Mouse (Mus musculus) neural tube, embryonic 11.5 days (tissue): Measurements from ENCODE around the gene Cdk19. TPM values are rescaled to one million over a fixed set of nuclear protein-coding genes. Genes with fewer than 3 reads are reported as not detected.

Source experiments
- ATAC-seq: fragments of 200-750 bp; cut with Nextera tagmentation; 2 replicates; pipeline ENCODE4 v1.8.0; 2017; ENCODE audit warnings: moderate number of reproducible peaks, mild to moderate bottlenecking, moderate TSS enrichment, moderate library complexity; ENCODE audit not compliant: insufficient read depth, low FRiP score, low TSS enrichment
- DNase-seq: peaks from one replicate; pipeline ENCODE4 v3.0.0-alpha.2; 2015; ENCODE audit warnings: low spot score
- H3K27ac ChIP-seq: fragments of 300-500 bp; sonication (generic); 2 replicates; pipeline ENCODE4 v1.5.1; 2014; ENCODE audit warnings: low read depth, mild to moderate bottlenecking, low read length
- H3K27me3 ChIP-seq: fragments of 300-500 bp; sonication (generic); 2 replicates; pipeline ENCODE4 v1.6.1; 2014; ENCODE audit warnings: mild to moderate bottlenecking, low read length, mixed read lengths; ENCODE audit not compliant: control insufficient read depth, insufficient read depth
- H3K36me3 ChIP-seq: fragments of 300-500 bp; sonication (generic); 2 replicates; pipeline ENCODE4 v1.6.1; 2014; ENCODE audit warnings: mild to moderate bottlenecking, low read length, moderate library complexity, mixed read lengths; ENCODE audit not compliant: control insufficient read depth, insufficient read depth
- H3K4me1 ChIP-seq: fragments of 300-500 bp; sonication (generic); 2 replicates; pipeline ENCODE4 v1.6.1; 2014; ENCODE audit warnings: low read length, mixed read lengths; ENCODE audit not compliant: control insufficient read depth, insufficient read depth
- H3K4me2 ChIP-seq: fragments of 300-500 bp; sonication (generic); 2 replicates; pipeline ENCODE4 v1.6.1; 2014; ENCODE audit warnings: low read depth, mild to moderate bottlenecking, moderate library complexity
- H3K4me3 ChIP-seq: fragments of 300-500 bp; sonication (generic); 2 replicates; pipeline ENCODE4 v1.5.1; 2014; ENCODE audit warnings: low read depth, low read length
- H3K9ac ChIP-seq: fragments of 300-500 bp; sonication (generic); 2 replicates; pipeline ENCODE4 v1.6.1; 2014; ENCODE audit warnings: mild to moderate bottlenecking, low read length
- H3K9me3 ChIP-seq: fragments of 300-500 bp; sonication (generic); 2 replicates; pipeline ENCODE4 v1.6.1; 2016; ENCODE audit warnings: low read length; ENCODE audit not compliant: control insufficient read depth
- WGBS: fragments of 180-500 bp; shearing (Covaris S2); extraction: QIAGEN DNeasy Blood & Tissue Kit; methylation state at CpG from one replicate; pipeline ENCODE4 v1.1.7; 2014; 5-methylcytosine and 5-hydroxymethylcytosine counted together
- polyA plus RNA-seq: library from polyadenylated mRNA; unstranded; fragments of >200 nt; fragmentation: Nextera tagmentation; extraction: Ambion mirVana; gene quantifications from 2 replicates; pipeline ENCODE4 v1.2.1, GENCODE M21; 2014

Cdk19 gene
- polyA plus RNA-seq, 1 experiment from 2014 or later, result 8.2 TPM

DNA sequence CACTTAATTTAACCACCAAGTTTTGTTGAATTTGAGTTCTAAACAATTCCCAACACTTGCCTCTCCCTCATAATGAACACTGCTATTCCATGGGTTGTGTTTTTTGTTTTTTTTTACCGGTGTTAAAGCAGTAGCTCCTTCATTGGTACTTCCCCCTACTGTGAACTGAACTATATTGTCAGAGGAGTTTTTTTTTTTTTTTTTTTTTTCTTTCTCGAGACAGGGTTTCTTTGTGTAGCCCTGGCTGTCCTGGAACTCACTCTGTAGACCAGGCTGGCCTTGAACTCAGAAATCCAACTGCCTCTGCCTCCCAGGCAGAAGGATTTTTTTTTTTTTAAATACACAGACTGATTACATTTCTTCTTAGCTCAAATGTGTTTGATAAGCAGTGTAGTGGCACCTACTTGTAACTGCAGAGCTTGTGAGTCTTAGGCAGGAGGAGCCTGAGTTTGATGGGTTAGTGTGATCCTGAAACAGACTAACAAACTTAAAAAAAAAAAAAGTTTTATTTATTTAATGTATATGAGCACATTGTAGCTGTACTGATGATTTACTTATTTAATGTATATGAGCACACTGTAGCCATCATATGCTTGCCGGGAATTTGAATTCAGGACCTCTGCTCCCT is 7.5 kb downstream of the Cdk19 start:
- Histone ChIP-seq H3K27ac (no peak overlapping the region), H3K4me1 (no peaks in the 10 kb centered on the region), H3K9ac (no peak overlapping the region), H3K9me3 (no peaks in the 10 kb centered on the region), H3K36me3 (no peaks in the 10 kb centered on the region), H3K4me3 (no peak overlapping the region), H3K4me2 (no peak overlapping the region), H3K27me3 (no peaks in the 10 kb centered on the region)
- DNase-seq, result no peak
- 76% methylated on average over 3 of the region's 3 CpGs for WGBS
- no peak for ATAC-seq

DNA sequence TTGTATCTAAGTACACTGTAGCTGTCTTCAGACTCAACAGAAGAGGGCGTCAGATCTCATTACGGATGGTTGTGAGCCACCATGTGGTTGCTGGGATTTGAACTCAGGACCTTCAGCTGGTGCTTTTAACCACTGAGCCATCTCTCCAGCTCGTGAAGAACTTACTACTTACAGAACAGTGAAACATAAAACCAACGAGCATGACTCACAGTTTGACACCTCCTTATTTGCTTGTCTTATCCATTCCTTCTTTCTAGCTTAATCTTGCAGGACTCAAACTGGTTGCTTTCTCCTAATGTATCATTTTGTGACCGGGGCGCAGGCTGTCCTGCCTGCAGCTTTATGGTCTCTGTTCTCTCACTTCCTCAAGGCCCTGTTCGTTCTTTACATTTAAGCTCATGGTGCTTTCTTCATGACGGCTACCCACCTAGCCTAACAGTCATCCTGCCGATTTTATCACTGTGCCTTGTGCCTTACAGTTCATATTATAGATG is 8.1 kb downstream of the Cdk19 start:
- WGBS, result 73% methylated on average over 9 of the region's 9 CpGs
- H3K9ac ChIP-seq, result no peak overlapping the region
- H3K9me3 ChIP-seq, result no peaks in the 10 kb centered on the region
- no peaks in the 10 kb centered on the region for H3K36me3 ChIP-seq
- H3K4me2 ChIP-seq, result no peak overlapping the region; the same call in 1 of the 2 replicates
- no peak overlapping the region for H3K27ac ChIP-seq
- DNase-seq (no peak), ATAC-seq (no peak)
- no peaks in the 10 kb centered on the region for H3K4me1 ChIP-seq
- no peak overlapping the region for H3K4me3 ChIP-seq
- H3K27me3 ChIP-seq, result no peaks in the 10 kb centered on the region

DNA sequence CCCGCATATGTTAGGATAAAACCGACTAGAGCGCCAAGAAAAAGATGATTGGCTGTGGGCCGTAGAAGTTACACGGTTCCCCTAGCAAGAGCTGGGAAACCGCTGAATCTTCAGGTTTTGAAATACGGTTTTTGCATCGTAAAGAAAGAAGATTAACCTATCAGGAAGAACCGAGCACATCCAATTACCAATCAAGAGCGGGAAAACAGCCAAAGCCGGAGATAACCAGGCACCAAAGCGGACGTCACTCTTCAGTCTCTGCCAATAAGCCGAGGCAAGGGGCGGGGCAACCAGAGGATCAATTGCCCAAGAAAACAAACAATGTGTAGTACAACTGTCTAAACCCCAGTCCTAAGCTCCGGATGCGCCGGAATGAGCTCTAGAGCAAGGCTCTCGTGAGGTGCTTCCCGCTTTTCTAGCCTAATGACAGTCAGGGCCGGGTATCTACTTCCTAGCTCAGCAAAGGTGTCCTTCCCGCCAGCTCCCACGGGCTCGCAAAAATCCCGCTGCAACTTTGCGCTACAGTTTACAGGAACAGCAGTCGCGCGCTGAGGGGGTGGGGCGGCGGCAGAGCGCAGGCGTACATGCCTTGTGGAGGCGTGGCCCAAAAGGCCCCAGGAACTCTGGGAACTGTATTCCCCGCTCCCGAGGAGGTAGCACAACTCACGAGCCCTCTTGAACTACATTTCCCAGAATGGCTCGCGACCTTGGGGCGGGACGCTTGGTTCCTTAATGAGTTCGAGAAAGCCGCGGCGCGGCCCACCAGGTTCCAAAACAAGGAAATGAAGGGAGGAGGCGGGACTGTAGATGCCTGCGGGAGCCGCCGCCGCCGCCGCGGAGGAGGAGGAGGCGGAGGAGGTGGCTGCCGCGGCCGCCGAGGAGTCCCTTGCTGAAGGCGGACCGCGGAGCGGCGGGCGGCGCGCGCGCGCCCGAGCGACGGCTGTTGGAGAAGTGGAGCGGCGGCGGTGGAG is 9.5 kb downstream of the Cdk19 start:
- ATAC-seq, result peak; percentile 97
- peak; percentile 98 for DNase-seq
- Histone ChIP-seq H3K27ac (peak overlapping the region; percentile 87), H3K4me3 (peak overlapping the region; percentile 89), H3K4me1 (no peaks in the 10 kb centered on the region), H3K36me3 (no peaks in the 10 kb centered on the region), H3K9me3 (no peaks in the 10 kb centered on the region), H3K4me2 (peak overlapping the region; percentile 67), H3K27me3 (no peaks in the 10 kb centered on the region), H3K9ac (peak overlapping the region; percentile 89)
- WGBS, result under 1% methylated on average over 75 of the region's 76 CpGs

DNA sequence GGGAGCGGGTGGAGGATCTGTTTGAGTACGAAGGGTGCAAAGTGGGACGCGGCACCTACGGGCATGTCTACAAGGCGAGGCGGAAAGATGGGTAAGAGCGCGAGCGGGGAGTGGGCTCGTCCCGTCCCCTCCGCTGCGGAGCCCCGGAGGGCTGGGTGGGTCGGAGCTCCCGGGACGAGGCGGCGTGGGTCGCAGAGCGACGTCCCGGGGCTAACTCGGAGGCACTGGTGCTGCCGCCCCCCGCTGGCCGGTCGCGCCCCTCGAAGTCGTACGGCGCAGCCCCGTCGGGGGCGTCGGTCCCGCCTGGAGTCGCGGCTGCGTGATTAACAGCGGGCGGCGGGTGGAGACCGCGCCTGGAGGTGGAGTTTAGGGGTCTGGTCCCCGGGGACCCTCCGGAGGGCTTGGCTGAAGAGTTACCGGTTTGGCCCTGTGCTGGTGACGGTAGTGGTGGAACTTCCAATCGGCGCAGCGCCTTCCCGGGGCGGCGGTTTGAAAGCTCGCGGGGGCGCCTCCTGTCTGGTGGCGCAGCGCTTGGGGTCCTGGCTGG is 10.3 kb downstream of the Cdk19 start:
- under 1% methylated on average over 47 of the region's 62 CpGs for WGBS
- no peaks in the 10 kb centered on the region for H3K4me1 ChIP-seq
- H3K9me3 ChIP-seq, result no peaks in the 10 kb centered on the region
- H3K4me3 ChIP-seq, result peak overlapping the region; percentile 89
- peak overlapping the region; percentile 87 for H3K27ac ChIP-seq
- peak overlapping the region; percentile 89 for H3K9ac ChIP-seq
- DNase-seq (peak; percentile 80), ATAC-seq (peak; percentile 54)
- H3K36me3 ChIP-seq, result no peaks in the 10 kb centered on the region
- H3K4me2 ChIP-seq, result peak overlapping the region; percentile 67
- H3K27me3 ChIP-seq, result no peaks in the 10 kb centered on the region

DNA sequence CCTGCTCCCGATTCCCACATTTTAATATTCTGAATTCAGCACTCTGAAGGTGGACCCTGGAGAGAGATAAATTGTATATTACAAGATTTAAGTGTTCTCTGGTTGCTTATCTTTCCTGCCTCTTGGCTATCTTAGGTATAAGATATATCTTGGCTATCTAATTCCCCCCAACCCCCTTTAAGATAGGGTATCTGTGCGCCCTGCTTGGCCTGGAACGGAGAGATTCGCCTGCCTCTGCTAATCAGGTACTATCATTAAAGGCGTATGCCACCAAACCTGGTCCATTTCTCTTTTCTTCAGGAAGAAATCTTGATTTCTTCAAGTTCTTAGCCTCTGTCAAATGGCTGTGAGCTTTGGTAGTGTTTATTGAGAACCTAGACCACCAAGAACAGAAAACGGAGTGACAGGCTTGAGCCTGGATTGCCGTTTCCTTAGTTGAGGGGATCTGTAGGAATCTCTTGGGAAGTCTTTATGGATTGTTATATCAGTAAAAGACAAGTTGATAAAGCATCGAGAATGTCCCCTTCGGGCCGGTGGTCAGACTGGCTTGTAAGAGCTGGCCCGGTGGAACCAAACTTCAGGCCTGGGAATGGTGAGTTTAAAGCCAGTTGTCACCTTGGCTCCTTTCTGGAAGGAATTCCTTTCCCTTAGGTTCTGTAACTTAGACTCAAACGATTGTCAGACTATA is 11.0 kb downstream of the Cdk19 start:
- no peak for DNase-seq
- 53% methylated on average over 12 of the region's 12 CpGs for WGBS
- no peaks in the 10 kb centered on the region for H3K9me3 ChIP-seq
- no peaks in the 10 kb centered on the region for H3K36me3 ChIP-seq
- H3K4me1 ChIP-seq, result no peaks in the 10 kb centered on the region
- no peak overlapping the region; the same call in 1 of the 2 replicates for H3K27ac ChIP-seq
- peak overlapping the region; percentile 67 for H3K4me2 ChIP-seq
- H3K9ac ChIP-seq, result peak overlapping the region; percentile 89
- H3K4me3 ChIP-seq, result peak overlapping the region; percentile 89
- no peak for ATAC-seq
- H3K27me3 ChIP-seq, result no peaks in the 10 kb centered on the region

DNA sequence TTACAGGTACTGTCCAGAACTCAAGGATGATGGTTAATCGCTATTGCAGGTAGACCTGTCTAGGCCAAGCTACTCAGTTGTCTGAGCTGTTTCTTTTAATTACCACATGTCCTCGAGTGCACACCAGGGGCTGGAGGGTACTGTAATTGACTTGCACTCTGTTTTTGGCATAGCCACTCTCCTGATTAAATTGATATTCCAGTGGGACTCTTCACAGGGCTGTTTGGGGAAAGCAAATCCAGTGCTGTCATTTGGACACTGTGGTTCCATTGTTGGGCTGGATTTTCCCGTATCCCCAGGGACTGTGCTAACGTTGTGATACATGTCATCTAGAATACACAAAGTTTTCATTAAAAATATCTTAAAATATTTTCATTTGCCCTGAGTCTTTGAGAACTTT is 11.8 kb downstream of the Cdk19 start:
- Histone ChIP-seq H3K27me3 (no peaks in the 10 kb centered on the region), H3K36me3 (no peaks in the 10 kb centered on the region), H3K9me3 (no peaks in the 10 kb centered on the region), H3K4me3 (no peak overlapping the region), H3K4me2 (no peak overlapping the region), H3K27ac (no peak overlapping the region), H3K9ac (no peak overlapping the region), H3K4me1 (no peaks in the 10 kb centered on the region)
- 73% methylated on average over 4 of the region's 4 CpGs for WGBS
- DNase-seq, result no peak
- ATAC-seq, result no peak

DNA sequence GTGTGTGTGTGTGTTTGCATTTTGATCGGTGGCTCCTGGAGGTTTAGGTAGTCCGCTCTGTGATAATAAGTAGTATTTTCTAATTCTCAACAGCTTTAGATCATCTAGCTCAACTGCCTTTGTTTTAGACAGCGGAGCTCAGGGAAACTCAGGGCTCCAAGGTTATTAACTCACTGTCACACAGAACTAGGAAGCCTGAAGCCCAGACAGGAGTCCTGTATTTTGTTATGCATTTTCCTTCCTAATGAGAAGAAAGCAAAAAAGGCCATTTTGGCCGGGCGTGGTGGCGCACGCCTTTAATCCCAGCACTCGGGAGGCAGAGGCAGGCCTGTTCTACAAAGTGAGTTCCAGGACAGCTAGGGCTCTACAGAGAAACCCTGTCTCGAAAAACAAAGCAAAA is 14.7 kb downstream of the Cdk19 start:
- no peaks in the 10 kb centered on the region for H3K36me3 ChIP-seq
- 93% methylated on average over 9 of the region's 9 CpGs for WGBS
- no peak for DNase-seq
- ATAC-seq, result no peak
- H3K4me3 ChIP-seq, result no peak overlapping the region
- H3K27me3 ChIP-seq, result no peaks in the 10 kb centered on the region
- H3K4me1 ChIP-seq, result no peaks in the 10 kb centered on the region
- H3K27ac ChIP-seq, result no peak overlapping the region
- H3K9me3 ChIP-seq, result no peaks in the 10 kb centered on the region
- H3K4me2 ChIP-seq, result no peak overlapping the region
- no peak overlapping the region for H3K9ac ChIP-seq

DNA sequence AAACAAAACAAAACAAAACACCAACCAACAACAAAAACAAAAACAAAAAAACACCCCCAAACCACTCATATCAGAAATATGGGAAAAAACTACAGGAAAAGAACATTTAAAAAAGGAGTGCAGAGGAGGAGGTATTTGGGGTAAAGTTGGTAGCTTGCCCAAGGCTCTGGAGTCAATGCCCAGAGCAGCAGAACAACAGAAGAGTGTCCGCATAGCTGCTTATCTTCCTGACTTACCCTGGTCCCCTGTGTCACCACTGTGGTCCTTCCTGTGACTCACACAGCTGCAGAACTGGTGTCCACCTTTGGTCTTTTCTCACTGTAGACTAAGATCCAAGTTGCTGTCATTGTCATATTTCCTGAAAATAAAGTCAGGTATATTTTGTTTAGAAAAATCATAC is 15.2 kb downstream of the Cdk19 start:
- no peak for DNase-seq
- Histone ChIP-seq H3K27me3 (no peaks in the 10 kb centered on the region), H3K4me1 (no peaks in the 10 kb centered on the region), H3K9me3 (no peaks in the 10 kb centered on the region), H3K36me3 (no peaks in the 10 kb centered on the region), H3K27ac (no peak overlapping the region), H3K4me3 (no peak overlapping the region), H3K4me2 (no peak overlapping the region), H3K9ac (no peak overlapping the region)
- WGBS, result 96% methylated on average over 1 of the region's 1 CpGs
- ATAC-seq, result no peak
